Mouse (Mus musculus) adrenal gland, postnatal 10 days (tissue): ENCODE measurements at regions not wholly inside any gene's neighbourhood (a gene's known extent, or its start where the extent isn't known, plus 50 kb on each side); places are given as distances from the start of the nearest gene placed in this dataset.

ENCODE experiments used
- DNase-seq: peaks from one replicate; pipeline ENCODE4 v3.0.0; 2021; ENCODE audit warnings: mixed read lengths

- DNase-seq: no peak
These were observed 158.6 kb downstream of the Chic2 start for GRCm38 (mm10) chr5:74885958-74886357.

- no peak for DNase-seq
These were observed 162.0 kb downstream of the Chic2 start for GRCm38 (mm10) chr5:74882563-74882962.

GRCm38 (mm10) chr5:74880669-74881226 is 163.8 kb downstream of the Chic2 start:
- DNase-seq: no peak

- DNase-seq: no peak
These were observed 164.5 kb downstream of the Chic2 start for GRCm38 (mm10) chr5:74880048-74880437.

- DNase-seq: no peak
These were observed 165.2 kb downstream of the Chic2 start for GRCm38 (mm10) chr5:74879098-74880047.

- DNase-seq: no peak
These were observed 167.0 kb downstream of the Chic2 start for GRCm38 (mm10) chr5:74877595-74877994.

GRCm38 (mm10) chr5:74877185-74877584 is 167.4 kb downstream of the Chic2 start:
- DNase-seq: no peak

- peak; percentile 9 for DNase-seq
These were observed 169.9 kb downstream of the Chic2 start for GRCm38 (mm10) chr5:74874691-74875090.

- DNase-seq: no peak
These were observed 167.9 kb upstream of the Lnx1 start for GRCm38 (mm10) chr5:74870615-74871014.

GRCm38 (mm10) chr5:74867113-74867785 is 164.5 kb upstream of the Lnx1 start:
- DNase-seq: no peak

GRCm38 (mm10) chr5:74866697-74867096 is 164.0 kb upstream of the Lnx1 start:
- DNase-seq: no peak

- DNase-seq: no peak
These were observed 162.7 kb upstream of the Lnx1 start for GRCm38 (mm10) chr5:74865446-74865845.

GRCm38 (mm10) chr5:74864540-74865157 is 161.9 kb upstream of the Lnx1 start:
- DNase-seq: no peak

- no peak for DNase-seq
These were observed 158.6 kb upstream of the Lnx1 start for GRCm38 (mm10) chr5:74861297-74861696.

GRCm38 (mm10) chr5:74857861-74858260 is 155.1 kb upstream of the Lnx1 start:
- no peak for DNase-seq

GRCm38 (mm10) chr5:74857161-74857560 is 154.4 kb upstream of the Lnx1 start:
- no peak for DNase-seq

GRCm38 (mm10) chr5:74847824-74848223 is 145.1 kb upstream of the Lnx1 start:
- no peak for DNase-seq

GRCm38 (mm10) chr5:74846674-74847073 is 144.0 kb upstream of the Lnx1 start:
- no peak for DNase-seq

- DNase-seq: no peak
These were observed 131.7 kb upstream of the Lnx1 start for GRCm38 (mm10) chr5:74834401-74834800.

- no peak for DNase-seq
These were observed 131.2 kb upstream of the Lnx1 start for GRCm38 (mm10) chr5:74833887-74834286.

GRCm38 (mm10) chr5:74832011-74832410 is 129.3 kb upstream of the Lnx1 start:
- no peak for DNase-seq

- no peak for DNase-seq
These were observed 127.9 kb upstream of the Lnx1 start for GRCm38 (mm10) chr5:74830646-74831045.

- no peak for DNase-seq
These were observed 126.3 kb upstream of the Lnx1 start for GRCm38 (mm10) chr5:74829003-74829402.
